Mouse (Mus musculus): ENCODE data around the gene Nemp1. TPM values are rescaled to one million over a fixed set of nuclear protein-coding genes. Genes with fewer than 3 reads are reported as not detected.

Gene Nemp1
- polyA plus RNA-seq, 1 experiment = 14.2 TPM

DNA sequence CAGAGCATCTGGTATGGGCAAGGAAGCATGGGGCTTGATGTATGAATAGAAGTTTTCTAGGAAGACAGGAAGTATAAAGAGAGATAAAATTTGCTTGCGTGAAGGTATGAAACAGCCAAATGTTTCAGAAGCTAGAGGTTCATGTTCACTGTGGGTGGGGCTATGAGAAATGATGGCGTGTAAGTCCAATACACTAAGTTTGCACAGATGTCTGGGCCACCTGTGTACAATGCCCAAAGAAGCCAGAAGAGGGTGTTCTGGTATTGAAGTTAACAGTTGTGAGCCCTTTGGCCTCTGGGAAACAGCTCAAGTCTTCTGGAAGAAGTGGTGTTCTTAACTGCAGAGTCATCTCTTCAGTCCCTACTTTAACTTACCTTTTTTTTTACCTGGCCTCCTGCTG, 3.5 kb downstream of the Nemp1 start:
- Histone ChIP-seq H3K36me3 (ENCODE audit: control insufficient read depth, insufficient read depth, low read length) (no peaks in the 10 kb centered on the region), H3K4me1 (replicated peaks; ENCODE audit: control insufficient read depth, insufficient read depth, low read length) (peaks cover 41% of the 10 kb centered on the region), H3K27me3 (ENCODE audit: control insufficient read depth, insufficient read depth, low read length) (no peaks in the 10 kb centered on the region), H3K27ac (ENCODE audit: control insufficient read depth, insufficient read depth, low read length) (no peak overlapping the region), H3K4me3 (ENCODE audit: control insufficient read depth, insufficient read depth, low read length) (no peak overlapping the region)
- no peak for DNase-seq
- TF ChIP-seq CTCF (IDR thresholded peaks at IDR 0.05; ENCODE audit: borderline replicate concordance, control insufficient read depth, extremely low read depth, insufficient read depth, low read length, poor library complexity) = no peak
- no peak for TF ChIP-seq POLR2A (IDR thresholded peaks at IDR 0.05; ENCODE audit: control insufficient read depth, extremely low read depth, insufficient read depth, low read length, poor library complexity)
- 25% methylated on average over 2 of the region's 2 CpGs for WGBS

GRCm38 (mm10) chr10:127671276-127671675, 4.6 kb downstream of the Nemp1 start:
- Histone ChIP-seq H3K4me1 (replicated peaks; ENCODE audit: control insufficient read depth, insufficient read depth, low read length) (peaks cover 31% of the 10 kb centered on the region), H3K27ac (ENCODE audit: control insufficient read depth, insufficient read depth, low read length) (no peak overlapping the region), H3K36me3 (ENCODE audit: control insufficient read depth, insufficient read depth, low read length) (no peaks in the 10 kb centered on the region), H3K27me3 (ENCODE audit: control insufficient read depth, insufficient read depth, low read length) (no peaks in the 10 kb centered on the region), H3K4me3 (ENCODE audit: control insufficient read depth, insufficient read depth, low read length) (no peak overlapping the region)
- WGBS = 66% methylated on average over 2 of the region's 2 CpGs
- DNase-seq = peak; percentile 41
- TF ChIP-seq CTCF (IDR thresholded peaks at IDR 0.05; ENCODE audit: borderline replicate concordance, control insufficient read depth, extremely low read depth, insufficient read depth, low read length, poor library complexity) (peak; percentile 59; the same call in 1 of the 2 replicates), POLR2A (IDR thresholded peaks at IDR 0.05; ENCODE audit: control insufficient read depth, extremely low read depth, insufficient read depth, low read length, poor library complexity) (no peak)

DNA sequence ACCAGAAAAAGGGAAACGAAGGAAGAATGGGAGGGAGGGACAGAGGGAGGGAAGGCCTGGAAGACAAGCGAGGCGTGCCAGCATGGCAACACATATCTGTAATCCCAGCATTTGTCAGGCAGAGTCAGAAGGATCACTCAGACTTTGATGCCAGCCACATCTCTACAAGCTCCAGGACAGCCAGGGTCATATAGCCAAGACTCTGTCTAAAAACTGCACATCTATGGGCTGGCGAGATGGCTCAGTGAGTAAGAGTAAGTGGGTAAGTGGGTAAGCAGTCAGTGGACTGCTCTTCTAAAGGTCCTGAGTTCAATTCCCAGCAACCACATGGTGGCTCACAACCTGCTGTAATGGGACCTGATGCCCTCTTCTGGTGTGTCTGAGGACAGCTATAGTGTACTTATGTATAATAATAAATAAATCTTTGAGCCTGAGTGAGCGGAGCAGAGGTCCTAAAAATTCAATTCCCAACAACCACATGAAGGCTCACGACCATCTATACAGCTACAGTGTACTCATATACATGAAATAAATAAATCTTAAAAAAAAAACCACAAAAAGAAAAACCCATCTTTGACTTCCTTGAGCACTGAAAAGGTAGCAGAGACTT, 7.5 kb downstream of the Nemp1 start:
- DNase-seq = no peak
- no peaks in the 10 kb centered on the region for H3K27me3 ChIP-seq (ENCODE audit: control insufficient read depth, insufficient read depth, low read length)
- no peak overlapping the region for H3K4me3 ChIP-seq (ENCODE audit: control insufficient read depth, insufficient read depth, low read length)
- no peak overlapping the region for H3K27ac ChIP-seq (ENCODE audit: control insufficient read depth, insufficient read depth, low read length)
- H3K4me1 ChIP-seq (replicated peaks; ENCODE audit: control insufficient read depth, insufficient read depth, low read length) = peaks cover 20% of the 10 kb centered on the region
- no peaks in the 10 kb centered on the region for H3K36me3 ChIP-seq (ENCODE audit: control insufficient read depth, insufficient read depth, low read length)
- no peak for TF ChIP-seq POLR2A (IDR thresholded peaks at IDR 0.05; ENCODE audit: control insufficient read depth, extremely low read depth, insufficient read depth, low read length, poor library complexity)
- TF ChIP-seq CTCF (IDR thresholded peaks at IDR 0.05; ENCODE audit: borderline replicate concordance, control insufficient read depth, extremely low read depth, insufficient read depth, low read length, poor library complexity) = no peak
- 94% methylated on average over 6 of the region's 6 CpGs for WGBS

DNA sequence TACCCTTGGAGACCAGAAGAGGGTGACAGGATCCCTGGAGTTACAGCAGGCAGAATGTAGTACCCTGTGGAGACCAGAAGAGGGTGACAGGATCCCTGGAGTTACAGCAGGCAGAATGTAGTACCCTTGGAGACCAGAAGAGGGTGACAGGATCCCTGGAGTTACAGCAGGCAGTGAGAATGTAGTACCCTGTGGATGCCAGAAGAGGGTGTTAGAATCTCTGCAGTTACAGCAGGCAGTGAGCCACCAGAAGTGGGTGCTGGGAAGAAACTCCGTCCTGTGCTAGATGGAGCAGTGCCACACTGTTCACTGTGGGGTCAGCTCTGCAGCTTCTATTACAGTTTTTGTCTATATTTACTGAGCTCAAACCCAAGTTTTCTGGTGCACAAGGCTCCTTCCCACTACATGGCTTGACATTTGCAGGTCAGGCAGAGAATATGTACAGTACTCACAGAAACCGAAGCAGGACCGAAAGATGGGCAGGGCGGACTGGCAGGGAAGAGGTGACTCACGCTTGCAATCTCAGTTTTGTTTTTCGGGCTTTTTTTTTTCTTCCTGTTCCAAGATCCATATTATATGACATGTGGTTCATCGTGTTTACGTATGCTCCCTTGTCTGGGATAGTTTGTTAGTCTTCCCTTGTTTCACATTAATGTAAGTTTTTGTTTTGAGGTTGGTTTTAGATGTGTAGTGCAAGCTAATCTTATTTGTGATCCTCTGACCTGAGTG, 8.3 kb downstream of the Nemp1 start:
- 88% methylated on average over 8 of the region's 8 CpGs for WGBS

DNA sequence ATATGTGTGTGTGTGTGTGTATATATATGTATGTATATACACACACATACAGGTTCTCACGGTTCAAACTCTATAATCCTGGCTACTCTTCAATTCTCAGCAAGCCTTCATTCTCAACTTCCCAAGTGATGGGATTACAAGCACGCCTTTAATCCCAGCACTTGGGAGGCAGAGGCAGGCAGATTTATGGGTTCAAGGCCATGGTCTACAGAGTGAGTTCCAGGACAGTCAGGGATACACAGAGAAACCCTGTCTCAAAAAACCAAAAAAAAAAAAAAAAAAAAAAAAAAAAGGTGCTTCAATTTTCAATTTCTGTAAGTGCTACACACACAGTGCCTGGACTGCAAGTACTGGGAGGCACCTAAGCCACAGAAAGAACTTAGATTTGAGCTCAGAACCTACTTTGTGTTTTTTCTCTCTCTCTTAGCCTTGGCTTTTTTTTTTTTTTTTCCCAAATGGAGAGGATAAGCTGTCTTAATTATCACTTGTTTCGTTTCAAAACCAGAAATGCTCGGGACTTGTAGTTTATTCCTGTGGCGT, 9.2 kb downstream of the Nemp1 start:
- no peak for TF ChIP-seq CTCF (IDR thresholded peaks at IDR 0.05; ENCODE audit: borderline replicate concordance, control insufficient read depth, extremely low read depth, insufficient read depth, low read length, poor library complexity)
- no peak for TF ChIP-seq POLR2A (IDR thresholded peaks at IDR 0.05; ENCODE audit: control insufficient read depth, extremely low read depth, insufficient read depth, low read length, poor library complexity)
- Histone ChIP-seq H3K4me3 (ENCODE audit: control insufficient read depth, insufficient read depth, low read length) (no peak overlapping the region), H3K36me3 (ENCODE audit: control insufficient read depth, insufficient read depth, low read length) (no peaks in the 10 kb centered on the region), H3K4me1 (replicated peaks; ENCODE audit: control insufficient read depth, insufficient read depth, low read length) (peaks cover 9% of the 10 kb centered on the region; the same call in 1 of the 2 replicates), H3K27me3 (ENCODE audit: control insufficient read depth, insufficient read depth, low read length) (no peaks in the 10 kb centered on the region), H3K27ac (ENCODE audit: control insufficient read depth, insufficient read depth, low read length) (no peak overlapping the region; the same call in 1 of the 2 replicates)
- no peak for DNase-seq
- 44% methylated on average over 5 of the region's 5 CpGs for WGBS

More for the DNA sequence above, 8.3 kb downstream of the Nemp1 start:
- H3K27me3 ChIP-seq (ENCODE audit: control insufficient read depth, insufficient read depth, low read length) = no peaks in the 10 kb centered on the region
- peak; percentile 76 for DNase-seq
- H3K36me3 ChIP-seq (ENCODE audit: control insufficient read depth, insufficient read depth, low read length) = no peaks in the 10 kb centered on the region
- TF ChIP-seq POLR2A (IDR thresholded peaks at IDR 0.05; ENCODE audit: control insufficient read depth, extremely low read depth, insufficient read depth, low read length, poor library complexity) (no peak), CTCF (IDR thresholded peaks at IDR 0.05; ENCODE audit: borderline replicate concordance, control insufficient read depth, extremely low read depth, insufficient read depth, low read length, poor library complexity) (peak; percentile 49; the same call in 1 of the 2 replicates)
- H3K27ac ChIP-seq (ENCODE audit: control insufficient read depth, insufficient read depth, low read length) = no peak overlapping the region
- H3K4me1 ChIP-seq (replicated peaks; ENCODE audit: control insufficient read depth, insufficient read depth, low read length) = peaks cover 14% of the 10 kb centered on the region
- no peak overlapping the region for H3K4me3 ChIP-seq (ENCODE audit: control insufficient read depth, insufficient read depth, low read length)

- TF ChIP-seq CTCF (IDR thresholded peaks at IDR 0.05; ENCODE audit: borderline replicate concordance, control insufficient read depth, extremely low read depth, insufficient read depth, low read length, poor library complexity) = no peak
- TF ChIP-seq POLR2A (IDR thresholded peaks at IDR 0.05; ENCODE audit: control insufficient read depth, extremely low read depth, insufficient read depth, low read length, poor library complexity) = peak; percentile 54; the same call in 1 of the 2 replicates
- peaks cover 9% of the 10 kb centered on the region; the same call in 1 of the 2 replicates for H3K4me1 ChIP-seq (replicated peaks; ENCODE audit: control insufficient read depth, insufficient read depth, low read length)
- H3K36me3 ChIP-seq (ENCODE audit: control insufficient read depth, insufficient read depth, low read length) = no peaks in the 10 kb centered on the region
- H3K4me3 ChIP-seq (ENCODE audit: control insufficient read depth, insufficient read depth, low read length) = peak overlapping the region; percentile 79
- peak overlapping the region; percentile 12; the same call in 1 of the 2 replicates for H3K27ac ChIP-seq (ENCODE audit: control insufficient read depth, insufficient read depth, low read length)
- peak; percentile 89 for DNase-seq
- no peaks in the 10 kb centered on the region for H3K27me3 ChIP-seq (ENCODE audit: control insufficient read depth, insufficient read depth, low read length)
- WGBS = under 1% methylated on average over 71 of the region's 71 CpGs
These were observed 10.2 kb downstream of the Nemp1 start for GRCm38 (mm10) chr10:127676691-127677548.

All from thymus, adult 2 months (tissue).